Mouse (Mus musculus) CH12.LX (cell line): Measurements from ENCODE around the gene Ppp1r16b. TPM values are rescaled to one million over a fixed set of nuclear protein-coding genes. Genes with fewer than 3 reads are reported as not detected.

ENCODE experiments used
- DNase-seq: peaks from one replicate; pipeline ENCODE4 v3.0.0-alpha.2; 2013; ENCODE audit errors: extremely low read depth
- H3K27ac ChIP-seq: 2 replicates; pipeline ENCODE4 v1.5.1; 2012; ENCODE audit warnings: low read depth, mild to moderate bottlenecking, control low read depth, moderate library complexity; ENCODE audit not compliant: insufficient read depth
- H3K27me3 ChIP-seq: replicated peaks from 2 replicates; pipeline ENCODE3; 2012; ENCODE audit warnings: inconsistent platforms
- H3K36me3 ChIP-seq, 2 experiments: replicated peaks in 1 of 2; 2 replicates each; pipeline versions ENCODE3 to v1.6.1; 2012; ENCODE audit warnings: inconsistent platforms in 1 of 2, low read length in 1 of 2, mild to moderate bottlenecking in 1 of 2, mixed read lengths in 1 of 2, moderate library complexity in 1 of 2; ENCODE audit not compliant: control insufficient read depth in 1 of 2, insufficient read depth in 1 of 2
- H3K4me1 ChIP-seq, 2 experiments: 2 replicates each; pipeline ENCODE4 v1.6.1; 2012; ENCODE audit warnings: inconsistent platforms in 1 of 2, moderate library complexity in 1 of 2; ENCODE audit not compliant: insufficient read depth in 2 of 2, control insufficient read depth in 1 of 2
- H3K4me2 ChIP-seq: 2 replicates; pipeline ENCODE4 v1.6.1; 2012; ENCODE audit warnings: low read depth, mild to moderate bottlenecking, control low read depth; ENCODE audit not compliant: poor library complexity, insufficient read depth, severe bottlenecking
- H3K4me3 ChIP-seq, 3 experiments: fragments of 150-350 bp in 1 of 3; sonication (generic) in 1 of 3; replicated peaks in 1 of 3; 2 replicates each; pipeline versions ENCODE3 to v1.5.1; 2011 to 2012; ENCODE audit warnings: low read depth in 2 of 3, low read length in 2 of 3, mild to moderate bottlenecking in 2 of 3, moderate library complexity in 2 of 3, control low read depth in 1 of 3, improper control_type of control experiment in 1 of 3, inconsistent platforms in 1 of 3, mixed read lengths in 1 of 3; ENCODE audit not compliant: poor library complexity in 1 of 3
- H3K79me2 ChIP-seq: replicated peaks from 2 replicates; pipeline ENCODE4 v1.6.1; 2012; ENCODE audit warnings: mild to moderate bottlenecking, moderate library complexity; ENCODE audit not compliant: control insufficient read depth, poor library complexity, insufficient read depth, severe bottlenecking; ENCODE audit errors: extremely low read depth
- H3K9ac ChIP-seq: 2 replicates; pipeline ENCODE4 v1.6.1; 2012; ENCODE audit warnings: low read depth, mild to moderate bottlenecking, control low read depth, moderate library complexity; ENCODE audit not compliant: insufficient read depth
- H3K9me3 ChIP-seq: replicated peaks from 2 replicates; pipeline ENCODE3; 2012; ENCODE audit warnings: low read length, inconsistent platforms, mixed read lengths
- BHLHE40 ChIP-seq: IDR thresholded peaks from 2 replicates; pipeline ENCODE4 v1.6.1; 2011; ENCODE audit warnings: mild to moderate bottlenecking, low read depth, low read length, improper control_type of control experiment
- CHD2 ChIP-seq: IDR thresholded peaks from 2 replicates; pipeline ENCODE4 v1.6.1; 2011; ENCODE audit warnings: low read length, improper control_type of control experiment
- CTCF ChIP-seq, 2 experiments: IDR thresholded peaks in 1 of 2; conservative IDR thresholded peaks in 1 of 2; 2 replicates each; pipeline ENCODE4 v1.5.1; 2011 to 2012; ENCODE audit warnings: low read depth in 2 of 2, low read length in 2 of 2, improper control_type of control experiment in 1 of 2, inconsistent platforms in 1 of 2, mild to moderate bottlenecking in 1 of 2, moderate library complexity in 1 of 2
- E2F4 ChIP-seq: IDR thresholded peaks from 2 replicates; pipeline ENCODE4 v1.6.1; 2011; ENCODE audit warnings: low read depth, low read length, improper control_type of control experiment; ENCODE audit not compliant: insufficient replicate concordance
- ELF1 ChIP-seq: IDR thresholded peaks from 2 replicates; pipeline ENCODE4 v1.6.1; 2014; ENCODE audit warnings: low read depth, mild to moderate bottlenecking, inconsistent platforms, low read length, improper control_type of control experiment
- EP300 ChIP-seq: IDR thresholded peaks from 2 replicates; pipeline ENCODE4 v1.6.1; 2011; ENCODE audit warnings: low read length, improper control_type of control experiment
- ETS1 ChIP-seq: conservative IDR thresholded peaks from 2 replicates; pipeline ENCODE4 v1.6.1; 2012; ENCODE audit warnings: low read depth, mild to moderate bottlenecking, inconsistent platforms, low read length, improper control_type of control experiment, moderate library complexity
- GABPA ChIP-seq: IDR thresholded peaks from 2 replicates; pipeline ENCODE4 v1.6.1; 2012; ENCODE audit warnings: low read depth, low read length, improper control_type of control experiment, inconsistent platforms; ENCODE audit not compliant: insufficient replicate concordance
- HCFC1 ChIP-seq: IDR thresholded peaks from 2 replicates; pipeline ENCODE4 v1.6.1; 2012; ENCODE audit warnings: low read depth, mild to moderate bottlenecking, inconsistent platforms, low read length, improper control_type of control experiment
- IRF4 ChIP-seq: IDR thresholded peaks from 2 replicates; pipeline ENCODE4 v1.6.1; 2014; ENCODE audit warnings: low read depth, mild to moderate bottlenecking, inconsistent platforms, low read length, improper control_type of control experiment
- JUN ChIP-seq: IDR thresholded peaks from 2 replicates; pipeline ENCODE4 v1.6.1; 2011; ENCODE audit warnings: low read depth, mild to moderate bottlenecking, low read length, improper control_type of control experiment, moderate library complexity; ENCODE audit not compliant: insufficient read depth
- MAFK ChIP-seq: IDR thresholded peaks from 2 replicates; pipeline ENCODE4 v1.6.1; 2011; ENCODE audit warnings: low read length, improper control_type of control experiment; ENCODE audit not compliant: insufficient replicate concordance
- MAX ChIP-seq: IDR thresholded peaks from 2 replicates; pipeline ENCODE4 v1.6.1; 2011; ENCODE audit warnings: low read length, improper control_type of control experiment
- MAZ ChIP-seq: IDR thresholded peaks from 2 replicates; pipeline ENCODE4 v1.6.1; 2012; ENCODE audit warnings: low read depth, mild to moderate bottlenecking, inconsistent platforms, low read length, improper control_type of control experiment, moderate library complexity
- MEF2A ChIP-seq: IDR thresholded peaks from 2 replicates; pipeline ENCODE4 v1.6.1; 2014; ENCODE audit warnings: low read depth, mild to moderate bottlenecking, inconsistent platforms, low read length, improper control_type of control experiment, borderline replicate concordance
- MXI1 ChIP-seq: IDR thresholded peaks from 2 replicates; pipeline ENCODE4 v1.6.1; 2011; ENCODE audit warnings: mild to moderate bottlenecking, low read depth, low read length, improper control_type of control experiment
- MYC ChIP-seq: IDR thresholded peaks from 2 replicates; pipeline ENCODE4 v1.6.1; 2011; ENCODE audit warnings: low read depth, mild to moderate bottlenecking, improper control_type of control experiment, low read length
- POLR2A ChIP-seq: IDR thresholded peaks from 2 replicates; pipeline ENCODE4 v1.6.1; 2011; ENCODE audit warnings: low read depth, mild to moderate bottlenecking, improper control_type of control experiment, low read length
- RAD21 ChIP-seq: IDR thresholded peaks from 2 replicates; pipeline ENCODE4 v1.6.1; 2011; ENCODE audit warnings: low read depth, mild to moderate bottlenecking, low read length, improper control_type of control experiment, moderate library complexity
- RCOR1 ChIP-seq: conservative IDR thresholded peaks from 2 replicates; pipeline ENCODE4 v1.6.1; 2012; ENCODE audit warnings: low read depth, mild to moderate bottlenecking, inconsistent platforms, low read length, improper control_type of control experiment
- SIN3A ChIP-seq: IDR thresholded peaks from 2 replicates; pipeline ENCODE4 v1.6.1; 2012; ENCODE audit warnings: low read length, improper control_type of control experiment, inconsistent platforms
- SMC3 ChIP-seq: IDR thresholded peaks from 2 replicates; pipeline ENCODE4 v1.6.1; 2011; ENCODE audit warnings: low read depth, low read length, improper control_type of control experiment
- TCF12 ChIP-seq: IDR thresholded peaks from 2 replicates; pipeline ENCODE4 v1.6.1; 2014; ENCODE audit warnings: low read depth, mild to moderate bottlenecking, inconsistent platforms, low read length, improper control_type of control experiment
- USF1 ChIP-seq: IDR thresholded peaks from 2 replicates; pipeline ENCODE4 v1.6.1; 2014; ENCODE audit warnings: low read depth, mild to moderate bottlenecking, inconsistent platforms, low read length, improper control_type of control experiment
- ZKSCAN1 ChIP-seq: IDR thresholded peaks from 2 replicates; pipeline ENCODE4 v1.6.1; 2012; ENCODE audit warnings: low read depth, inconsistent platforms, low read length, improper control_type of control experiment, borderline replicate concordance
- dilution Hi-C: fragments of 300-500 bp; cut with MboI; formaldehyde crosslinking; loops from 2 replicates; pipeline ENCODE4 v1.14.3; 2020; ENCODE audit warnings: low sequenced_read_pairs; ENCODE audit not compliant: extremely low pct_unique_long_range_greater_than_20kb, extremely low pct_ligation_motif_present
- in situ Hi-C: fragments of 300-500 bp; cut with MboI; formaldehyde crosslinking; loops from 3 replicates; pipeline ENCODE4 v1.14.3; 2019; ENCODE audit warnings: low sequenced_read_pairs, low pct_ligation_motif_present, low pct_unique_long_range_greater_than_20kb, mixed read lengths
- polyA plus RNA-seq: library from polyadenylated mRNA; unstranded; fragments of >175 nt; gene quantifications from 2 replicates; pipeline ENCODE4 v1.2.1, GENCODE M21; 2012; ENCODE audit warnings: low read depth; ENCODE audit not compliant: insufficient read length
- total RNA-seq, 2 experiments: library from RNA; depleted of rRNA; stranded (reverse); fragments of 300-350 nt in 1 of 2; fragments of >200 nt in 1 of 2; gene quantifications; 2 replicates each; pipeline ENCODE4 v1.2.3; 2012 to 2014

The Ppp1r16b gene
- total and polyA plus RNA-seq, 3 experiments: 37.7 to 55.7 (median 52.0) TPM

DNA sequence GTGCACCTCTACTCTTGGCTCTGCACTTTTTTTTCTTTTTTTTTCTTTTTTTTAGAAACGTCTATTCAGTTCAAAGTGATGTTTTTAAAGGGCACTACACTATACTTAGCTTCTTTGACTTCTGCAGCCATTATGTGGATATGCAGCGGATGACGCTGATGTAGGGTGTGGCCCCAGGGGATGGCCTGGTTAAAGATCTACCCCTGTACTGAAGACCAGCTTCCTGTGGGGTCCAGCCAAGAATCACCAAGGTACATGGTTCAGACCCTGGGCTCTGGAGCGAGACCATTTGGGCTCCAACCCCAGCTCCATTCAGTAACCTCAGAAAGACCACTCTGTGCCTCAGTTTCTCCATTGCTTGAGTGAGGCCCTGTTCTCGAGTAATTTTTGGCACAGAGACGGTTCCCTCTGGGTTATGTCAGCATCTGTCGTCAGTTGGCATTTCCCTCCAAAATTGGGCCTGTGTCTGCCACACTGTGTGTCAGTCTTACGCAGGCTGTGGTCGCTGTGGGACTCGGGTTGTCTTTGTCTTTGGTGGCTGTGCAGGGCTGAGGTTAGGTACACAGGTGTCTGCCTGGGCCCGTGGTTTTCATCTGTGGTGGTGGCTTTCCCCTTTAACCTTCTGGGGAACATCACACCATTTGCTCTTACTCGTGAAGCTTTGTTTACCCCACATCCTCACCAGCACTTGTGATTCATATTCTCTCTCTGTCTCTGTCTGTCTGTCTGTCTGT lies 53.8 kb downstream of the Ppp1r16b start:
- no peak overlapping the region for H3K4me3 ChIP-seq
- peak overlapping the region; percentile 65; the same call in 1 of the 2 replicates for H3K9ac ChIP-seq
- no peaks in the 10 kb centered on the region for H3K27me3 ChIP-seq
- H3K79me2 ChIP-seq: peaks cover 33% of the 10 kb centered on the region
- in situ Hi-C loops: loop anchor here (10.0 kb wide), 1 partner anchor 54 kb away; the partner anchor contains the start of gene Ppp1r16b
- TF ChIP-seq E2F4: peak; percentile 46; the same call in 1 of the 2 replicates
- peak; percentile 99 for TF ChIP-seq TCF12
- no peak for TF ChIP-seq HCFC1
- no peak for TF ChIP-seq CTCF (conservative IDR thresholded peaks at IDR 0.05 in 1 of 2, IDR thresholded peaks at IDR 0.05 in 1 of 2; ENCODE audit: low read depth in 2 of 2, low read length in 2 of 2)
- TF ChIP-seq GABPA: no peak
- peak; percentile 6 for TF ChIP-seq SMC3
- TF ChIP-seq MAZ: peak; percentile 26; the same call in 1 of the 2 replicates
- peak; percentile 92 for TF ChIP-seq MEF2A
- TF ChIP-seq ETS1: peak; percentile 97
- no peak for TF ChIP-seq USF1
- 0 out of 2 replicates have a peak, but pooled peaks have one; percentile 18 for TF ChIP-seq JUN
- peak; percentile 84 for TF ChIP-seq IRF4
- TF ChIP-seq ZKSCAN1: peak; percentile 98
- TF ChIP-seq POLR2A: peak; percentile 25; the same call in 1 of the 2 replicates
- TF ChIP-seq SIN3A: peak; percentile 87
- peak; percentile 70 for TF ChIP-seq CHD2
- TF ChIP-seq MXI1: peak; percentile 46; the same call in 1 of the 2 replicates
- peak; percentile 88 for TF ChIP-seq MAX
- no peak for TF ChIP-seq RAD21
- no peak for TF ChIP-seq MYC
- TF ChIP-seq BHLHE40: peak; percentile 87
- TF ChIP-seq MAFK: peak; percentile 59; the same call in 1 of the 2 replicates
- TF ChIP-seq RCOR1: peak; percentile 63; the same call in 1 of the 2 replicates
- peak; percentile 87 for TF ChIP-seq EP300
- 0 out of 2 replicates have a peak, but pooled peaks have one; percentile 1 for TF ChIP-seq ELF1
- TF ChIP-seq, all 38 proteins: peak for 19
- Histone ChIP-seq H3K9me3 (no peaks in the 10 kb centered on the region), H3K4me2 (peak overlapping the region; percentile 79), H3K27ac (peak overlapping the region; percentile 99), H3K36me3 (peaks cover 31 to 62% of the 10 kb centered on the region in 2 experiments), H3K4me1 (peaks cover 65 to 95% of the 10 kb centered on the region in 2 experiments)
- dilution Hi-C loops: no loop called here
- peak; percentile 96 for DNase-seq
